Mouse (Mus musculus) heart, embryonic 12.5 days (tissue): Measurements from ENCODE around the gene Kif3b. TPM values are rescaled to one million over a fixed set of nuclear protein-coding genes. Genes with fewer than 3 reads are reported as not detected.

Experiments
- ATAC-seq: fragments of 200-750 bp; cut with Nextera tagmentation; 2 replicates; pipeline ENCODE4 v1.8.0; 2017; ENCODE audit warnings: moderate TSS enrichment, moderate library complexity; ENCODE audit not compliant: insufficient number of reproducible peaks, low FRiP score
- H3K27ac ChIP-seq: fragments of 300-500 bp; sonication (generic); 2 replicates; pipeline ENCODE4 v1.5.1; 2016; ENCODE audit warnings: mild to moderate bottlenecking, moderate library complexity; ENCODE audit not compliant: poor library complexity, severe bottlenecking
- H3K27me3 ChIP-seq: fragments of 300-500 bp; sonication (generic); replicated peaks from 2 replicates; pipeline ENCODE4 v1.6.1; 2016; ENCODE audit warnings: mild to moderate bottlenecking, moderate library complexity
- H3K36me3 ChIP-seq: fragments of 300-500 bp; sonication (generic); 2 replicates; pipeline ENCODE4 v1.6.1; 2016; ENCODE audit warnings: mild to moderate bottlenecking, moderate library complexity
- H3K4me1 ChIP-seq: fragments of 300-500 bp; sonication (generic); replicated peaks from 2 replicates; pipeline ENCODE4 v1.6.1; 2016; ENCODE audit warnings: mild to moderate bottlenecking
- H3K4me2 ChIP-seq: fragments of 300-500 bp; sonication (generic); 2 replicates; pipeline ENCODE4 v1.6.1; 2016; ENCODE audit warnings: mild to moderate bottlenecking, moderate library complexity
- H3K4me3 ChIP-seq: fragments of 300-500 bp; sonication (generic); 2 replicates; pipeline ENCODE4 v1.5.1; 2016; ENCODE audit warnings: mild to moderate bottlenecking
- H3K9ac ChIP-seq: fragments of 300-500 bp; sonication (generic); 2 replicates; pipeline ENCODE4 v1.6.1; 2016; ENCODE audit warnings: mild to moderate bottlenecking, moderate library complexity
- H3K9me3 ChIP-seq: fragments of 300-500 bp; sonication (generic); replicated peaks from 2 replicates; pipeline ENCODE4 v1.6.1; 2016; ENCODE audit warnings: mild to moderate bottlenecking, moderate library complexity
- WGBS: fragments of 180-500 bp; shearing (Covaris S2); methylation state at CpG from one replicate; pipeline ENCODE4 v1.1.7; 2016; 5-methylcytosine and 5-hydroxymethylcytosine counted together
- polyA plus RNA-seq: library from polyadenylated mRNA; unstranded; fragments of >200 nt; fragmentation: Nextera tagmentation; extraction: Ambion mirVana; gene quantifications from 2 replicates; pipeline ENCODE4 v1.2.1, GENCODE M21; 2016

Gene Kif3b
- polyA plus RNA-seq, 1 experiment from 2014 or later, result 5.5 TPM

- Histone ChIP-seq H3K27me3 (no peaks in the 10 kb centered on the region), H3K27ac (no peak overlapping the region), H3K4me1 (no peaks in the 10 kb centered on the region), H3K4me3 (no peak overlapping the region), H3K36me3 (peaks cover 30% of the 10 kb centered on the region), H3K9me3 (no peaks in the 10 kb centered on the region), H3K9ac (no peak overlapping the region), H3K4me2 (no peak overlapping the region)
- no peak for ATAC-seq
These were observed 79.7 kb downstream of the Kif3b start for GRCm38 (mm10) chr2:153370871-153371270.

- H3K36me3 ChIP-seq, result peaks cover 18% of the 10 kb centered on the region
- H3K4me3 ChIP-seq, result no peak overlapping the region
- peaks cover 7% of the 10 kb centered on the region; the same call in 1 of the 2 replicates for H3K4me1 ChIP-seq
- H3K27ac ChIP-seq, result no peak overlapping the region
- ATAC-seq, result no peak
- 84% methylated on average over 2 of the region's 2 CpGs for WGBS
- no peaks in the 10 kb centered on the region for H3K27me3 ChIP-seq
- no peak overlapping the region for H3K9ac ChIP-seq
- H3K9me3 ChIP-seq, result no peaks in the 10 kb centered on the region
- H3K4me2 ChIP-seq, result no peak overlapping the region
These were observed 84.2 kb downstream of the Kif3b start for GRCm38 (mm10) chr2:153375380-153375779.

GRCm38 (mm10) chr2:153380479-153380878 lies 89.3 kb downstream of the Kif3b start:
- H3K27me3 ChIP-seq, result no peaks in the 10 kb centered on the region
- peaks cover 50% of the 10 kb centered on the region for H3K36me3 ChIP-seq
- no peak overlapping the region for H3K9ac ChIP-seq
- no peak overlapping the region for H3K4me2 ChIP-seq
- no peak for ATAC-seq
- H3K4me3 ChIP-seq, result no peak overlapping the region
- peaks cover 7% of the 10 kb centered on the region; the same call in 1 of the 2 replicates for H3K4me1 ChIP-seq
- WGBS, result 91% methylated on average over 1 of the region's 1 CpGs
- H3K27ac ChIP-seq, result no peak overlapping the region
- H3K9me3 ChIP-seq, result no peaks in the 10 kb centered on the region

Other genes with a start within 250 kb of the Kif3b start
- gene Ccm2l, start 225.5 kb upstream of the Kif3b start, polyA plus RNA-seq, result 7.9 and 8.7 TPM in 2 replicates
- 1.2 and 1.3 TPM in 2 replicates for gene Hck, start 182.9 kb upstream of the Kif3b start, polyA plus RNA-seq
- 75.4 and 81.8 TPM in 2 replicates for gene Tm9sf4, start 130.1 kb upstream of the Kif3b start, polyA plus RNA-seq
- 7.0 TPM in 2 replicates for gene Tspyl3, start 66.0 kb upstream of the Kif3b start, polyA plus RNA-seq
- gene Plagl2, start 50.0 kb upstream of the Kif3b start, polyA plus RNA-seq, result 20.2 and 22.1 TPM in 2 replicates
- gene Pofut1, start 49.9 kb upstream of the Kif3b start, polyA plus RNA-seq, result 3.7 and 4.5 TPM in 2 replicates
- gene Asxl1, start 54.4 kb downstream of the Kif3b start, polyA plus RNA-seq, result 14.4 TPM in 2 replicates
- gene 4930404H24Rik, start 201.4 kb downstream of the Kif3b start, polyA plus RNA-seq, result not detected in 2 replicates
- 14.9 and 15.2 TPM in 2 replicates for gene Nol4l, start 238.6 kb downstream of the Kif3b start, polyA plus RNA-seq